Mouse (Mus musculus) urinary bladder, postnatal 10 days (tissue): Measurements from ENCODE around the gene Frmd5.
A peak's percentile ranks its signal among the peaks of the same experiment; 100 is the strongest.
"Not testable (repeated sequence)": the region's sequence is repeated elsewhere in the genome, so short reads cannot be mapped to it uniquely, and the experiment has no call there.

Source experiments
- DNase-seq: peaks from one replicate; pipeline ENCODE4 v3.0.0; 2022; ENCODE audit warnings: low spot score

Frmd5 gene

DNA sequence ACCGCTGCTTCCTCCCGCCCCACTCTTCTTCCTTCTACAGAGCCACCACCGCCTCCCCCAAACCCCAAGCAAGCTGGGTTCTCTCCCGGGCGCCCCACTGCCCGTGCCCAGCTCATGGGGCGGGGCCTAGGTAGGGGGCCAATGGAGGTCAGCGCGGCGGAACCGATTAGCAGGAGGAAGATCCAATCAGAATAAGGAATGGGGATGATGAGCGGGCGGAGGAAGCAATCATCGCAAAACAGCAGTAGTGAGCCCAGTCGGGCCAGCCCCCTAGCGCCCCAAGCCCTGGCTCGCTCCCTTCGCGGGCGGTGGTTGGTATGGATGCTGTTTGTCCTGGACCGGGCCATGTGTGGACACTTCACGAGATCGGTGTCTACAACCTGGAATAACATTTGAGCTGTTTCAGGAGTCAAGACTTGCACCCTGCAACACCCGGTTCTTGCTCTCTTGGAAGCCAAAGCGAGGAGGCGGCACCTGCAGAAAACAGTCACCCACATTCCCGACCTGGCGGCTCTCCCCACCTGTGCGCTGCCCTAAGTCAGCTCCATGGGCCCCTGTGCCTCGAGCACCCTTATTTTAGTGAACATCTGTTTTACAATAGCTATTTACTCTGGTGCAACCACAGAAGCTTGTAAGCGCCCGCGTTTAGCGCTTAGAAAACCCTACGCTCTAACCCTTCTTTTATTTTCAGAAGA is at the start of gene Frmd5:
TSS of gene Frmd5 (minus strand) at position 129 of the 695 bp plus-strand sequence.
- DNase-seq = peak; percentile 51

DNA sequence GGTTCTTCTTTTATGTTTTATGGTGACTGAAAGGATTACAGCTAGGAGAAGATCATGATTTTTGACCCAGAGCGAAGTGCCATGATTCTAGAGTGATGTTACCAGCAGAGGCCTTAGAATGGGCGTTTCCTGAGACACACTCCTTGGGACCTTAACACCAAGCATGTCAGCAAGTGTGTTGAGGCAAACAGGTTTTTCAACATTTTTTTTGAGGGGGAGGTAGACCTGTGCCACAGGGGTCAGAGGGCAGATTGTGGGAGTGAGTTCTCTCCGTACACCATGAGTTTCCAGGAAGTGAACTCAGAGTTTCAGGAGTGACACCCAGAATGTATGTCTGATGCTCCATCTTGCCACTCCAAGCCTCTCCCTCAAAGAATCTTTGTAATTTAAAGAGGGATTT is 47.1 kb upstream of the Frmd5 start:
- DNase-seq = no peak

DNA sequence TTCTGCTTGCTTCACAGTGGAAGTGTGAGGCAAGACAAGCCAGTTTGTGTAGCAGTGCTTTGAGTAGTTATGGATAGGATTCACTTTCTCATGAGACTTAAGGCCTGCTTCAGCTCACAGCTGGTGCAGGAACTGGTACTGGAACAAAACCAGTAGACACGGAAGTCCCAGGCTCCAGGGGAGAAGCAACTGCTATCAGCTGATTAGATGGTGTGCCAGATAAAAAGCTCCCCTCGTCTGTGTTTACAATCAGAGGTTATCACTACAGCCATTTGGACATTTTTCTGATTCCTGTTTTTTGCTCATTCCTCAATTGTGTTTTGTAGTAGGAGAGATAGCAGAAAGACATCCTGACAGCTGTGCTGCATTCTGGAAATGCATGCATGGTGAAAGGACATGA is 45.2 kb upstream of the Frmd5 start:
- no peak for DNase-seq

DNA sequence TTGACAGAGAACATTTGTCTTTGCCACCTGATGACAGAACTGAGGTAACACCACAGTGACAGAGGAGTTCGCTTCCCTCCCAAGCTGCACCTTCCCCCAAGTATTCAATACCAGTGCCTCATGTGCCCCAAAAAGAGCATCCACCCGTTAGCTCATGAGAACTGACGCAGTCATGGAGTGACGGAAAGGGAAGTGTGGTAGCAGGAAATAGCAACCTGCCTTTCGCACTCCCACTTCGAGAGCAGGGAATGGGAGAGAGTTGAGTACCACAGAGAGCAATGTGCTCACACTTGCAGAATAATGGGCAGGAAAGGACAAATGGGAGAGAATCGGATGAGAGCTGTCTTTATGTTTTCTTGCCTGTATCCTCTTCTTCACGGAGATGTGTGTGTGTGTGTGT is 39.2 kb upstream of the Frmd5 start:
- no peak for DNase-seq

DNA sequence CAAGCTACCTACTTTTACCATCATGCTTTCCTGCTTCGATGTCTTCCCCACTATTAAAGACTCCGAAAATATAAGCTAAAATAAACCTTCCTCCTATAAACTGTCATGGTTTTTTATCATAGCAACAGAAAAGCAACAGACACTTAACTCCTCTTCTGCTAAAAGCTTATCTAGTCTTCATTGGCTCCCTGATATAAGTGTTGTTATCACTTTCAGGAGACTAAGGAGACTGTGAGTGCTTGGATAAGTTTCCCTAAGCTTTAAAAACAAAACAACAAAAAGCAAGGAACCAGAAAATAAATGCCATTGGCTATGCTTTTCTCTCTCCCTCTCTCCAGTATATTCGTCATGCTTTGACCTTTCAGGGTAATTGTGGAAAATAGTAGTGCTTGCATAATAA is 35.4 kb upstream of the Frmd5 start:
- DNase-seq = no peak

DNA sequence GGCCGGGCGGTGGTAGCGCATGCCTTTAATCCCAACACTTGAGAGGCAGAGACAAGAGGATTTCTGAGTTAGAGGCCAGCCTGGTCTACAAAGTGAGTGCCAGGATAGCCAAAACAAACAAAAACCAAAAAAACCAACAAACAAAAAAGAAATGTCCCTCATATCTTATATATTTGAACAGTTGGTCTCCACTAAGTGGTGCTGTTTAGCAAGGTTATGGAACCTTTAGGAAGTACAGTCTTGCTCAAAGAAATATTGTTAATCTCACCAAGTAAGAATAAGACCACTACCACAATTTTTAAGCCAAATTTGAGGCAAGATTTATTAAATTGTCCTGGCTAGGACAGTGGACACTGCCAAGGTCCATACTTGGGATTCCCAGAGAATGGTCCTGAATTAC is 34.6 kb upstream of the Frmd5 start:
- DNase-seq = no peak

DNA sequence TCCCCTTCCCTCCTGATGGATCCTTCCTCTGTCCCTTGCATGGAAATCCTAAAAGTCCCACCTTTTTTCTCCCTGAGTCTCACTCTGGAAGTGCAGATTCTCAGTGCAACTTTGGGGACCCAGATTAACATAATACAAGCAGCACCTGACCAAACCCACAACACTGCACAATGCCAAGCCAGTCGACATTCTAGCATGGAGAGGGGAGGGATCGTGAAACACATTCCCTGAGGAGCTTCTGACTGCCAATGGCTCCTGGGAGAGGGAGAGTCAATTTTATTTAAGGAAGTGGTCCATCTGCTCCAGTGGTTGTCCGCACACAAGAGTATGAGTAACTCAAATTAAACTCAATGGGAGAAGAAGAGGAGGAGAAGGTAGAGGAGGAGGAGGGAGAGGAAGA is 28.0 kb upstream of the Frmd5 start:
- no peak for DNase-seq

DNA sequence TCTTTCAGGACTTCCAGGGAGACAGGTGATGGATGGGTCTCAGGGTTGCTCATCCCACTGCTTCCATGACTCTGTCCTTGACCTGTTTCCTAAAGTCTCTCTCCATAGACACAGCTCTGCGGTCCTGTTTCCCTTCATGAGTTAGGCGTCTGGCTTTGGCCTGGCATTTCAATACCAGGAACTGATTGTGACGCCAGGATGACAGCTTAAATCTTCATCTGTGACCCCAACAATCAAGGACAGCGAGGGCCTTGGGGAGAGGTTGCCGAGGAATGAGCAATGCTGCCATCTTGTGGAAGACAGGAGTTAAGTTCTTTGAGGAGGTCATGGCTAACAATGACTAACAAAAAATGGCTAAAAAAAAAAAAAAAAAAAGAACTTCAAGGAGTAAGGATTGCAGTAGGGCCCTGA is 25.6 kb upstream of the Frmd5 start:
- no peak for DNase-seq

DNA sequence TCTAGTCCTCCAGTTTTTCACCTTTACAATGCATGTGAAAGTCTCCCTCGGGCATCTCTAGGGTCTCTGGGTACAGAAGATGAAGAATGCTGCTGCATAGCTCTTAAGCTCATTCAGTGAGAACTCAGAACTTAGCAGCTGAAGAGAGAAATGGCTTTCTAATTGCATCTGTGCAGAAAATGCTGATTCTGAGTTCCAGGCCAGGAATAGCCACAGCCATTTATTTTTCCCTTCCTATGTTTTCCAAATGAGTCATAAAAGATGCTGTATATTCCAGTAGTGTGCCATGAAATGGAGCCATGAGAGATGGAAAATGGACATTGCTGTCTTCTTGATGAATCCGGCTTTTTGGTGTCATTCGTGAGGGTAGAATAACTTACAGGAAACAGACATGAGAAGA is 21.5 kb upstream of the Frmd5 start:
- no peak for DNase-seq

DNA sequence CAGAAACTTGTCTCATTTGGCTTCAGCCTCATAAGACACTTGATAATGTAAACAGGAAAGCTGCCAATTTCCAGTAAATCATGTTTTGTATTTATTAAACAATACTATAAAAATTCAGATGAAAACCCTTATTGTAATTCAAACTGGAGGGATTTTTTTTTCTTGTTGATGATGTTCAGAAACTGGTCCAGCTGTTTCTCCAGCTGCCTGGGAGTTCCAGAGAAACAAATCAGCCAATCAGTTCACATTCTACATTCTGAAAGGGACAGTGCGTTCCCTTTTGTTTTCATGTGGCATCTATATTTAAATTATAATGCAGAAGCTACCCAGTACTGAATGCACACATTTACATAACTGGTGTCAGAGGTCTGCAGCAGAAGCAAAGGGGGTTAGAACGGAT is 19.3 kb upstream of the Frmd5 start:
- DNase-seq = no peak

DNA sequence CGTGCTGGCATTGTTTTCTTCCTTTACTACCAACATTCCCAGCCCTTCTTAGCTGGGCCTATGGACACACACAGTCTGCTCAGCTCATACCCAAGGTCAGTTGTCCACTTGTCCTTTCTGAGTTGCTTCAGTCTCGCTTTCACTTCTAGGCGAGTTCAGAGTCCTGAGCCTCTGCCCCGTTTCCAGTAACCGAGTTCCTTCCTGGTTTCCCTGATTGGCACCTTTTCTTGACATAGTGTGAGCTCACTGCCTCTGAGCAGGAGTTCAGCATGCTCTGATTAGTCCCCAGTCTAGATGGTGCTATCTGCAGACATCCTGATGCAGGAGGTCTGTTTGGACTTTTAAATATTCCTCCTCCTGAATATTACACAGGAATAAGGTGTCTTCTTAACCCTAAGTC is 17.8 kb upstream of the Frmd5 start:
- no peak for DNase-seq

DNA sequence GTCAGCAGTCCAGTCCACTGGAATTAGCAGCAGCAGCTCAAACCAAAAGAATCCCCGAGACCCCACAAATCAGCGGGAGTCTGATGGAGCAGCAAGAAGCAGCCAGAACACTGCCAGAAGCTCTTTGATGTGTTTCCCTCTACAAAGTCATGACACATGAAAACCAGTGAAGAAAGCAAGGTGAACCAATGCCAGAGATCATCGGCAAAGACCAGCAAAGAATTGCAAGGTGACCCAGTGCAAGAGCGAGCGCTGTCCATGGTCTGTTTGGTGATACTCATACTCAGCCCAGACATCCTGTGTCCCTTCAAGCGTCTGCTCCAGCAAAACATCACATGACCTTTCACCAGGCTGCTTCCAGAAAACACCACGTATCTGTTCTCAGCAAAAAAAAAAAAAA is 14.9 kb upstream of the Frmd5 start:
- DNase-seq = no peak

DNA sequence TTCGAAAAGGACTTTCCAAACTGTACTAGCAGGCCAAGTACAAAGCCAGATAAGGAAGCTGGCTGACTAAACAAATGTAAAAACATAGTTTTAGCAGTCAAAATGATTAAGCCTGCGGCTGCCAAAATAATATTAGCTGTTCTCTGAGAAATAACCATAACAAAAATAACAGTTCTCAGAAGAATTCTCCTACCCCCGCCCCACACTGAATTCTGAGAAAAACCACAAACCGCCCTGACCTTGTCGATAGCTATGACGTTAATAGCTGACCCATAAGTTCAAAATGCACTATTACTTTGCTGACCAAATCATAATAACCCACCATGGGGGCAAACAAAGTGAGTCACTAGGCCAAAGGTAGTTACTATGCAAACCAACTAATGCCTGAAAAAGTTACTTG is 4.0 kb upstream of the Frmd5 start:
- not testable (repeated sequence) for DNase-seq

DNA sequence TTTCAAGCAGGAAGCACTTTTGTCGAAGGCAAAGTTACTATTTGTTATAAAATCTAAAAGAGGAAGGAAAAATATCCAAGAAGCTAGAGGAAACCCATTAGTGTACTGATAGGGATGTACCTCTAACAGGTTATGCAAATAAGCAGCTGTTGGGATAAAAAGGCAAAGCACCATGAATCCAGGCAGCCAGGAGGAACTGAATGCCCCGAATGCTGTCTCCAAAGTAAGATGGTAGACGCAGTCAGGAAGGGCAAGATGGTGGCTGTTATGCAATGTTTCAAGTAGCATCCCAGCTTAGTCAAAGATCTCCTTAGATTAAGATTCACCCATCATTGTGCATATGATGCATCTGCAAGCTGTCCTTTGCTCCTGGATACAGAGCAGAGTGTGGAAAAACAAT is 2.2 kb upstream of the Frmd5 start:
- no peak for DNase-seq

DNA sequence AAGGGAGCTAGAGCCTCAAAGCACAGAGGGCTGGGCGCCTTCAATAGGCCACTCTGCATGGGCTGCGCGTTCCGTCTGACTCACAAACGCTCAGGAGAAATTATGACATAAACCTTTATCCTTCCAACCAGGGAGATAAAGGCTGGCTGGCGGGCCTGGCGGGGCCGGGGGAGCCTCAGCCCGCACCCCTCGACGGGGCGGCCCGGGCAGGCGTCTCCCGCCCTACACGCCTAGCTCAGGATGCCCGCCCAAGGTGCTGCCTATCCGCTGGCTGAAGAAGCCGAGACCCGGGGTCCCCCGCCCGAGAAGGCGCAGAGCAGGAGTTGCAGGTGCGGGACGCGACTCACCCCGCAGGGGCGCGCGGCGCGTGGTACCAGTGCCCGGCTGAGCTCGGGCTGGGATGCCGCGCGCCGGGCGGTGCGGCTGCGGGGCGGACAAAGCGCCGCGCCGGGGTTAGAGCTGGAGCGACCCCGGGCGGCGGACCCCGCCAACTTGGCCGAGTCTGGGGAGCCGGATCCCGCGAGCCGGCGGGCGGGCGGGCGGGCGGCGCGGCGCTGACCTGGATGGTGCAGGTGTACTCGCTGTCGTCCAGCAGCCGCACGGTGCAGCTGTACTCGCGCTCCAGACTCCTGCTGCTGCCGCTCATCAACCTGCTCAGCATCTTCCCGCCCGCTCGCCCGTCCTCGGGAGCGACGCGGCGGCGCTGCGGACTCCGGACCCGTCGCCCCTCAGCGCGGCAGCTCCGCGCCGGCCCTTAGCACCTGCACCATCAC is 530 bp downstream of the Frmd5 start:
- DNase-seq = no peak

DNA sequence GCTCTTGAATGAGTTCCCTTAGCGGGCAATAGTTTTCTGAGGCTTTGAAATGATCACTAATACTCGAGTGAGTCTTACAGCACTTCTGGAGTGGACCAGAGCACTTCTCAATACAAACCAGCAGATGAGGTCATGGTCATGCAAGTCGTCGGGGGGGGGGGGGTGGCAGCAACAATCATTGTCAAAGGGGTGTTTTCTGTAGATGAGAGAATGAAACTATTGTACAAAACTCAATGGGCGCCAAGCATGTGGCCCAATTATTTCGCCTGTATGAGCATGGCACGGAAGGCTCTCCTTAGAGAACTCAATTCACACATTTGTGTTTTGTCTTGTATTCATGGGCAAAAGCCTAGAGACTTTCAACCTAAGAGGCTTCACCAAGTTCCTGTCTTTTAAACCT is 7.8 kb downstream of the Frmd5 start:
- no peak for DNase-seq

DNA sequence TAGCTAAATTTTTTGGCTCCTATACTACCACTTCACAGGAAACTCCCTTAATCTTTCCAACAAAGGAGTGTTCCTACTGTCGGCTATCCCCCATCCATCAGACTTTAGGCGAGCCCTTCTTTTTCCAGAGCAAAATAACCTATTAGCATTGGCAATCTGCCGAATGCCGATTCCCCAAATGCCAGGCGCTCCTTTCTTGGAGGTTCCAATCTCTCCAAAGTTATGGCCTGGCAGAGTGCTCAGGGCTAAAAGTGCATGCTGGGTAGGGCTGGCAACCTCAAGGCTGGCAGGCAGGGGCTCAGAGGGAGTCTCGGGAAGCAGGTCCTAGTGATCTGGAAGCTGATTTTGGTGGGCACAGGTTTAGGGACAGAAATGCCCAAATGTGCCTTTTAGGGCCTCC is 10.9 kb downstream of the Frmd5 start:
- no peak for DNase-seq

DNA sequence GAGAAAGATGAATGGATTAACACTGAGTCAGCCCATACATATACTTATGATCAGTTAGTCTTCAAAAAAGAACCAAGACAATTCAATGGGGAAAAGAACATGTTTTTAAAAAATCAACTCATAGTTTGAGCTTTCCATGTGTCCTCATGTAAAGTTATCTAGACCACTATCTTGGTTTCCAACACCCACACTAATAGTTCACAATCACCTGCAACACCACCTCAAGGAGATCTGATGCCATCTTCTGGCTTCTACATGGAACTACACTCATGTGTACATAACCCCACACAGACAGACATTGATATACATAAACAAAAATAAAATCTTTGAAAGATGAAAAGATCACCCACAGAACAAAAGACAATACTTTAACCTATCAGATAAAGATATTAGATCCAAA is 17.1 kb downstream of the Frmd5 start:
- DNase-seq = no peak

DNA sequence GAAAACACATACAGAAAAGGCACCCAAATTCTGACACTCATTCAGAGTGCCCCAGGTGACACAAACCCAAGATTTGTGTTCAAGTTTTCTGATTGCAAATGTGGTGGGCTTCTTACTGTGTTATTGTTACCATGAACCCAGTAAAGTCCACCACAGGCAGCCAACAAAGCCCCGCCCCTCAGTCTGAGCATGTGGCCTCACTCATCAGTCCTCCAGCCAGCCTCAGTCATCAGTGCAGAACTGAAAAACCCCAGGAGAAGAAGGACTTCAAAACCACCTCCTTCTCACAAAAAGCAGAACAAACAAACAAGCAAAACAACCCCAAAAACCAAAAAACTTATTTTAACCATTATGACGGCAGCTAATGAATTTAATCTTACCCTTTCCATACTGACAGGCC is 18.5 kb downstream of the Frmd5 start:
- no peak for DNase-seq

DNA sequence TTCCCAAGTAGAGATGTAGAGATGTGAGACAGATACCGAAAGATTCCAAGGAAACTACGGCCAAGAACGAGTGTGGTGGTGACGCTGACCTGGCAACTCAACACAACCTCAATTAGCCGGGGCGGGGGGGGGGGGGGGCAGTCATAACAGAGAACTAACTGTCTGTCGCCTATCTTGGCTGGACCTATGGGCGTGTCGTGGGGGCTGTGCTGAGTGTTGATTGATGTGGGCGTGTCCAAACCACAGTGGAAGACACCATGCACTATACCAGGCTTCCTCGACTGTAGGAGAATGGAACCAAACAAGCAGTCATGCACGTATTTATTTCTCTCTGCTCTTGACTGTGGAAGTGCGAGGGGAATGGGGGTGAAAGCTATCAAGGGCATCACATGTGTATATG is 19.1 kb downstream of the Frmd5 start:
- DNase-seq = no peak

DNA sequence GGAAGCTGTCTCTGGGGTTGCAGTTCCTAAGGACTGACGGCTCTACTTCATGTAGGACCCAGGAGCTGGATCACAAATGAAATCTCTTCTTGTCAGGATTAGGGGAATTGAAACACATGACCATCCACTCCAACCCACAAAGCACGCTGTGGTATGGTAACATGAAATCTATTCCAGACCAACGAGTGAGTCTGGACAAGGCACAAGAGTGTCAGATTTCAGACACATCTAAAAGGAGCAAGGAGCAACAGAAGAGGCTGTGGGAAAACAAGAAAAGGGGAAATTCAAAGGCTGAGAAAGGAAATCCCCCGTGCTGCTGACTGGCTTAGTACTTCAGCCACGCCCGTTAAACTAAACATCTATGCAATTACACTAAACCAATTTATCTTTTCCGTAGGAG is 19.6 kb downstream of the Frmd5 start:
- DNase-seq = no peak

DNA sequence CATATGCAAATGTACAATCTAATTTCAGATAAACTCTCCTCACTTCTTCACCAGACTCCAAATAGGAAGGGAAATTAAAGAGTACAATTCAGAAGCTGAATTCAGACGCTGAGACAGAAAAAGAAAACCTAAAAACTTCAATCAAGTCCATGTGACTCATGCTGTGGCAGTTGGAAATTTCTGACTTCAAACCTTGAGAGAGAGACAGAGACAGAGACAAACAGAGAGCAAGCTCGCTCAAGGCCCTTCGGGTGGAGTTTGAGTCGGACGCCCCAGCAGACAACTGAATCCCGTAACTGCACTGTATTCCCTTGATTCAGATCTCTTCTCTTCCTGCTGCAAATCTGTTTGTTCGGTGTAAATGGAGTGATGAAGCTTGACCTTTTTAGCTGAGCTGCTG is 30.7 kb downstream of the Frmd5 start:
- DNase-seq = no peak

DNA sequence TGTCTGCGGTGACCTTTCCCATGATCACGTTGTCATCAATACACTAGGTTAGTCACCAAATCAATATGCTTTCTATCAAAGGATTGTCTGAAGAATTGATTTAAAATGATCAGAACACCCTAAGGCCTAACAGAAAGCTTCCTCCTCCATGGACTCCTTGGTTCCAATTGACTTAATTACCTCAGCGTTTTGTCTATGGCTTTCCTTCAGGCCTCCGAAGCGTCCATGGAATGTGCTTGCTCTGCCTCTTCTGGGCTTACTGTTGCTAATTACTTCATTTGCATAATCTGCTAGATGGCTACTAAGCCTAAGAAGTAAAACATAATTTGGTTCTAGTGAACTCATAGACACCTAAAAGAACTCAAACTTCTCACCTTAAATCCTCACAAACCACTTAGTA is 42.0 kb downstream of the Frmd5 start:
- no peak for DNase-seq

DNA sequence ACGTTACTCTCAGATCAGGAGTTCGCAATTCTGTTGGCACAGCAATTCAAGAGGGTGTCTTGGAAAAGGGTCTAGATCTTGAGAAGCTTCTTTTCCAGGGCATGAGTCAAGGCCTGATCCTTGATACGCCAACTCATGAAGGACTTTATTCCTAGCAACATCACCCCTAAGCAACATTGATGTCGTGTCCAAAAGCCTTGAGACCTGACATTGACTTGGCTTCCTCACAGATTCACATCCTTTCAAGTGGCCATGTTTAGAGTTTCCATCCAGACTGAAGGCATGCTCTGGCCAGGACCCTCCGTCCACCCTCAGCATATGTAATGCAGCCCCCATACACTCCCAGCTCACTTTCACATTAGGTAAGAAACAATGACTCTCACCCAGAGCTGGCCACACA is 45.0 kb downstream of the Frmd5 start:
- no peak for DNase-seq
